Mouse (Mus musculus) ovary, postnatal 10 days (tissue): ENCODE measurements at regions not wholly inside any gene's neighbourhood (a gene's known extent, or its start where the extent isn't known, plus 50 kb on each side); places are given as distances from the start of the nearest gene placed in this dataset.

ENCODE experiments used
- DNase-seq: peaks from one replicate; pipeline ENCODE4 v3.0.0; 2022; ENCODE audit warnings: low spot score

DNA sequence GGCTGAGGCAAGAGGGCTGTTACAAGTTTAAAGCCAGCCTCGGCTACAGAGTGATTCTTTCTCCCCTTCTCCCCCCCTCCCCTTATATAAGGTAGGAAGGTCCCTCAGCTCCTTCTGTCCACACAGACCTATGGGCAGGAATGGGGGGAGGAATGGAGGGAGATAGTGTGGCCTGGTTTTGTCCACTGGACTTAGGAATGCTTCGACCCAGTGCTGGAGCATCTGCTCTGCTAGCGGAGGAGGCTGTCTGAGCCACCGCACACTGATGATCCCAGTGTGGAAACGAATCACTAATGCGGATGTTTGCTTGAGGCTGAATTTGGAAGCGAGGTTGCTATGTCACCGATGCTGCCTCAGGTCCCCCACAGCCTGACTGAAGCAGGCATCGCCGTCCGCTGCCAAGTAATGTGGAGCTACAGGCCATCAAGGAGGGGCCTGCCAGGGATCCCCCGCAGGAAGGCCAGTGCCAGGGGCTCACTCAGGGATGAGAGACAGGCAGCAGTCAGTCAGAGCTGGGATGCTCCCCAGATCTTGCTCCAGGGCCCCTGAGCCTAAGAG lies 67.1 kb upstream of the Ctnnb1 start:
- DNase-seq = no peak

- DNase-seq = no peak
Observed at GRCm38 (mm10) chr9:120864410-120864809, 64.6 kb upstream of the Ctnnb1 start.

DNA sequence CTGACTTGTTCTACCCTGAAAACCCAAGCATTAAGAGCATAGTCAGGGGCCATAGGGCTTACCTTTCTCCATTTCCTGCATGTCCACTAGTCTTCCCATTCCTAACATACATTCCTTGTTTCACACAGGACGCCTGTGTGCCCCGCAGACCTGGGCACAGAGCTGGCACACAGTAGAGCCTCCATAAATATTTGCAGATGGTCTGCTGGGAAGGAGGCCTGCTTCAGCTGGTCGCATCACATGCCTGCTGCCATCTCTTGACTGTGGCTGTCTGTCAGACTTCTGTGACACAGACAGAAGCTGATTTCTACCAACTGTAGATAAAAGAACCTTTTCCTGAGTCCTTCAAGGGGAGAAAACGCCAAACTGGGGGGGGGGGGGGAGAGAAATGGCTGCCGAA lies 62.8 kb upstream of the Ctnnb1 start:
- DNase-seq = no peak

GRCm38 (mm10) chr9:120866709-120867108 lies 62.3 kb upstream of the Ctnnb1 start:
- no peak for DNase-seq

GRCm38 (mm10) chr9:120867861-120868260 lies 61.2 kb upstream of the Ctnnb1 start:
- no peak for DNase-seq

DNA sequence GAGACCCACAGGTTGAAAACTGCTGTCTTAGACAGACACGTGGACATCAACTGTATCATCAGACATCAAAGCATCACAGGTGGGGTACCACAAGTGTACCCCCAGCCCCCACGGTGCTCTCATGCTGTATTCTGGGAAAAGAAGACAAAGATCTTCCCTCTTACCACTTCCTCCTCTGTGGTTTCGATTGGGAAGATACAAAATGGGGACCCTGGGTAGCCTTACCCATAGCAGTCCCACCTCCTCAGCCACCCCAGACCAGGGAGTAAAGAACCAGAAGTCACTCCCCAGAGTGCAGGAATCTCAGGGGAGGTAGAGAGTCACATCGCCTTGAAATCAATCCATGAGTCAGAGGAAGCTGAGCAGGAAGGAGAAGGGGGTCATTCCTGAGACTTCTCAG lies 60.7 kb upstream of the Ctnnb1 start:
- no peak for DNase-seq

- no peak for DNase-seq
Observed at GRCm38 (mm10) chr9:120869432-120870081, 59.5 kb upstream of the Ctnnb1 start.

- no peak for DNase-seq
Observed at GRCm38 (mm10) chr9:120873293-120873692, 55.7 kb upstream of the Ctnnb1 start.

DNA sequence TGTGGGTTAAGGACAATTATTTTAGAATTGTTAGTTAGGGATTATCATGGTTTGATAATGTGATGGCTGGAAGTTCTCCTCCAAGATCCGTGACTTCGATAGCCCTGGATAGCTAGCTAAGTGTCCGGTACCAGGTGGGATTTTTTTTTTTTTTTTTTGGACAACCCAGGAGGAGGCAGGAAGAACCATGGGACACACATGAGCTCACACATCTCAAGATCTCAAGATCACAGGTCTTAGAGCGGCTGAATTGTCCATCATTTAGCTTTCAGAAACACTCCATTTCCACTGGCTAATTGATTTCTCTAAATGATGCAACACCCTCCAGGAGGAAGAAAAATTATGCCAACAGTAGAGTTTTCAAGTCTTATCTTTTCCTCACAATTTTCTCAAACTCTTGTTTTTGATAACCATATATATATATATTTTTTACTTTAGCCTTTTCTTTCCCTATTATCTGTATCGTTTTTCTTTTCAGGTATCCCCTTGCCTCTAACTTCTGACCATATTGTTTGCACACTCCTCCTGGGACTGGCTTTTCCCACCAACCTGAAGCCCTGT lies 54.5 kb upstream of the Ctnnb1 start:
- no peak for DNase-seq

DNA sequence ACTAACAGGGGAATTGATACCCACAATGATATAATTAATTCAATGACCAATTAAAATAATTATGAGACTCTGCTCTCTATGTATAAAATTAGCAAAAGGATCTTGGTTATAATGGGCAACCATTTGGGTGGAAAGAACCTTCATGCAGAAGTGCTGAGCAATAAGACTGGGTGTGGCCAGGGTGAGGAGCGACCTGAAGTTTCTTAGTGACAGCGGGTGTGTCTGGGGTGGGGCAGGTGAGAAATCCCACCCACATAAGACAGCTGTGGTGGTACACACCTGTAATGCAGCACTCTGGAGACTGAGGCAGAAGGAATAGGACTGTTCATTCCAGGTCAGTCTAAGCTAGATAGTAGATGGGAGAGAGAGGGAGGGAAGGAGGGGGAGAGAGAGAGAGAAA lies 51.9 kb upstream of the Ctnnb1 start:
- no peak for DNase-seq
